Mouse (Mus musculus) heart, postnatal 0 days (tissue): Measurements from ENCODE around the gene Zfp90. TPM values are rescaled to one million over a fixed set of nuclear protein-coding genes. Genes with fewer than 3 reads are reported as not detected.

ENCODE experiments used
- ATAC-seq: fragments of 200-750 bp; cut with Nextera tagmentation; 2 replicates; pipeline ENCODE4 v1.8.0; 2017; ENCODE audit warnings: low read depth, moderate number of reproducible peaks, moderate library complexity; ENCODE audit not compliant: insufficient read depth
- DNase-seq: peaks from one replicate; pipeline ENCODE4 v3.0.0-alpha.2; 2016; ENCODE audit warnings: low spot score
- H3K27ac ChIP-seq: fragments of 300-500 bp; sonication (generic); 2 replicates; pipeline ENCODE4 v1.5.1; 2014; ENCODE audit warnings: low read depth, mild to moderate bottlenecking
- H3K27me3 ChIP-seq: fragments of 300-500 bp; sonication (generic); 2 replicates; pipeline ENCODE4 v1.6.1; 2014; ENCODE audit warnings: low read length, mixed read lengths; ENCODE audit not compliant: control insufficient read depth, insufficient read depth
- H3K36me3 ChIP-seq: fragments of 300-500 bp; sonication (generic); replicated peaks from 2 replicates; pipeline ENCODE4 v1.6.1; 2014; ENCODE audit warnings: low read length, mixed read lengths; ENCODE audit not compliant: control insufficient read depth, insufficient read depth
- H3K4me1 ChIP-seq: fragments of 300-500 bp; sonication (generic); 2 replicates; pipeline ENCODE4 v1.6.1; 2014; ENCODE audit warnings: antibody characterized with exemption; ENCODE audit not compliant: control insufficient read depth, insufficient read depth
- H3K4me2 ChIP-seq: fragments of 300-500 bp; sonication (generic); 2 replicates; pipeline ENCODE4 v1.6.1; 2014; ENCODE audit warnings: low read depth, mild to moderate bottlenecking, low read length, moderate library complexity
- H3K4me3 ChIP-seq: fragments of 300-500 bp; sonication (generic); 2 replicates; pipeline ENCODE4 v1.5.1; 2014; ENCODE audit warnings: low read depth, low read length
- H3K9ac ChIP-seq: fragments of 300-500 bp; sonication (generic); replicated peaks from 2 replicates; pipeline ENCODE4 v1.6.1; 2014; ENCODE audit warnings: low read depth, low read length, mixed read lengths
- H3K9me3 ChIP-seq: fragments of 300-500 bp; sonication (generic); replicated peaks from 2 replicates; pipeline ENCODE4 v1.6.1; 2016; ENCODE audit warnings: low read length; ENCODE audit not compliant: control insufficient read depth
- CTCF ChIP-seq: IDR thresholded peaks from 2 replicates; pipeline ENCODE4 v1.5.1; 2016; ENCODE audit warnings: antibody characterized with exemption, control low read depth, low read depth
- EP300 ChIP-seq: IDR thresholded peaks from 2 replicates; pipeline ENCODE4 v1.6.1; 2016; ENCODE audit warnings: antibody characterized with exemption, low read depth
- WGBS: fragments of 180-500 bp; shearing (Covaris S2); extraction: QIAGEN DNeasy Blood & Tissue Kit; methylation state at CpG from one replicate; pipeline ENCODE4 v1.1.7; 2014; 5-methylcytosine and 5-hydroxymethylcytosine counted together
- polyA plus RNA-seq: library from polyadenylated mRNA; unstranded; fragments of >200 nt; fragmentation: Nextera tagmentation; extraction: Ambion mirVana; gene quantifications from 2 replicates; pipeline ENCODE4 v1.2.1, GENCODE M21; 2015
- total RNA-seq: library from RNA; depleted of rRNA; stranded (reverse); fragments of >200 nt; gene quantifications from 2 replicates; pipeline ENCODE4 v1.2.3, GENCODE M21; 2014; ENCODE audit warnings: low replicate concordance

The Zfp90 gene
- total and polyA plus RNA-seq, 2 experiments from 2014 or later, result 10.7 to 11.5 TPM

GRCm38 (mm10) chr8:106437781-106438180, 22.7 kb downstream of the Zfp90 start:
- peaks cover 1% of the 10 kb centered on the region; the same call in 1 of the 2 replicates for H3K27me3 ChIP-seq
- no peak overlapping the region for H3K9ac ChIP-seq
- no peak overlapping the region for H3K27ac ChIP-seq
- no peak overlapping the region for H3K4me2 ChIP-seq
- DNase-seq (no peak), ATAC-seq (peak; percentile 44; the same call in 1 of the 2 replicates)
- WGBS, result 38% methylated on average over 3 of the region's 3 CpGs
- no peaks in the 10 kb centered on the region for H3K9me3 ChIP-seq
- TF ChIP-seq CTCF (no peak), EP300 (no peak)
- no peaks in the 10 kb centered on the region for H3K36me3 ChIP-seq
- H3K4me1 ChIP-seq, result no peaks in the 10 kb centered on the region
- no peak overlapping the region for H3K4me3 ChIP-seq

DNA sequence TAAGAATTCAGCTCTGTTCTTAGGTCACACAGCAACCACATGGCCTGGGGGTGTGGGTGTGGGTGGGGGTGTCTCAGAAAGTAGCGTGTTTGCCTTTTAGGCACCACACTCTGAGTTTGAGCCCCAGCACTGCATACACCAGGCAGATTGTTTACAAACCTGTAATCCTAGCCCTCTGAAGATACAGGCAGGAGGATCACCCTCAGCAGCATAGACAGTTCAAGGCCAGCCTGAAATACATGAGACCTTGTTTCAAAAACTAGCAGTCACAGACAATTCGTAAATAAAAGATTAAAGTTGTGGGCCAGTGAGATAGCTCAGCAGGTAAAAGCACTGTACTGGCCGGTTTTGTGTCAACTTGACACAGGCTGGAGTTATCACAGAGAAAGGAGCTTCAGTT, 25.0 kb downstream of the Zfp90 start:
- TF ChIP-seq EP300, result no peak
- no peak for TF ChIP-seq CTCF
- no peak overlapping the region for H3K9ac ChIP-seq
- no peaks in the 10 kb centered on the region for H3K36me3 ChIP-seq
- no peak for DNase-seq
- H3K4me1 ChIP-seq, result no peaks in the 10 kb centered on the region
- 87% methylated on average over 3 of the region's 3 CpGs for WGBS
- no peak for ATAC-seq
- H3K4me2 ChIP-seq, result no peak overlapping the region
- H3K27ac ChIP-seq, result no peak overlapping the region
- H3K4me3 ChIP-seq, result no peak overlapping the region
- H3K27me3 ChIP-seq, result no peaks in the 10 kb centered on the region
- no peaks in the 10 kb centered on the region for H3K9me3 ChIP-seq

- Histone ChIP-seq H3K27ac (no peak overlapping the region), H3K9me3 (no peaks in the 10 kb centered on the region), H3K4me2 (no peak overlapping the region), H3K4me1 (no peaks in the 10 kb centered on the region), H3K36me3 (no peaks in the 10 kb centered on the region), H3K27me3 (no peaks in the 10 kb centered on the region), H3K9ac (no peak overlapping the region), H3K4me3 (no peak overlapping the region)
- ATAC-seq, result no peak
- no peak for TF ChIP-seq CTCF
- TF ChIP-seq EP300, result no peak
- no peak for DNase-seq
- 87% methylated on average over 1 of the region's 1 CpGs for WGBS
Measured at GRCm38 (mm10) chr8:106442740-106443139, 27.6 kb downstream of the Zfp90 start.

- WGBS, result 75% methylated on average over 6 of the region's 6 CpGs
Measured at GRCm38 (mm10) chr8:106451301-106452085, 36.4 kb downstream of the Zfp90 start.

DNA sequence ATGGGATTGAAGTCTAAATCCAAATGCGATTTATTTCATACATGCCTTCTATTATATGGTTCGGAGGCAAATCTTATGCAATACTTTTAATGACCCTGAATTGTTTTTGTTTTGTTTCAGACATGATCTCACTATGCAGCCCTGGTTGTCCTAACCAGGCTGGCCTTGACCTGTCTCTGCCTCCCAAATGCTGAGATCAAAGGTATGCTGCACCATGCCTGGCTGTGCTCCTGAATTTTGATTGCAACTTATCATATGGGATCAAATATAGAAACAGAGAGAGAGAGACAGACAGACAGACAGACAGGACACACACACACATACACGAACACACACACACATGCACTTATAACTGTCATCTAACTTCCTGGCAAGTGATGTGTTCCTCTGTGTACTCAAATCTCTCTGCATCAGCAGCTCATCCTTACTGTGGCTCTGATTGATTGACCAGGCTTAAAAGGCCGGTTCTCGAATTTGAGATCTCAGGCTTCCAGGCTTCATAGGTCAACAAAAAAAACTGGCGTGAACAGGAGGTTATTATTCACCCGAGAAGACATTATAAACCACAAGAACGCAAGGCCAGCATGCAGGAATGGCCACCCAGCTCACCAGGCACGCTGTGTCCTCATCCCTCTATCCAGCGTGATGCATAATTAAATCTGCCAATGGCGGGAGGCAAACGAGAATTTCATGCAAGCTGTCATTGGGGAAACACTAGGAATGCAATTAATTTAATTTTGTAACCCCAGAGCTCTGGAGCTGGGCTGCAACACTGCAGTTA, 37.8 kb downstream of the Zfp90 start:
- WGBS, result 79% methylated on average over 12 of the region's 12 CpGs
- ATAC-seq, result no peak
- Histone ChIP-seq H3K9me3 (no peaks in the 10 kb centered on the region), H3K36me3 (no peaks in the 10 kb centered on the region), H3K4me3 (no peak overlapping the region), H3K27ac (no peak overlapping the region), H3K4me2 (no peak overlapping the region), H3K27me3 (no peaks in the 10 kb centered on the region), H3K9ac (no peak overlapping the region), H3K4me1 (no peaks in the 10 kb centered on the region)
- no peak for DNase-seq
- no peak for TF ChIP-seq CTCF
- TF ChIP-seq EP300, result no peak

More at GRCm38 (mm10) chr8:106451301-106452085, 36.4 kb downstream of the Zfp90 start:
- Histone ChIP-seq H3K4me3 (no peak overlapping the region), H3K4me1 (no peaks in the 10 kb centered on the region), H3K9me3 (no peaks in the 10 kb centered on the region), H3K9ac (no peak overlapping the region), H3K4me2 (no peak overlapping the region), H3K27ac (no peak overlapping the region), H3K27me3 (no peaks in the 10 kb centered on the region), H3K36me3 (no peaks in the 10 kb centered on the region)
- no peak for DNase-seq
- no peak for TF ChIP-seq CTCF
- no peak for TF ChIP-seq EP300
- ATAC-seq, result no peak
